Mouse (Mus musculus): ENCODE measurements at regions not wholly inside any gene's neighbourhood (a gene's known extent, or its start where the extent isn't known, plus 50 kb on each side); places are given as distances from the start of the nearest gene placed in this dataset.

- peak overlapping the region in 1 of 2 experiments; percentile 31; a peak in 1 of 4 replicates for H3K4me3 ChIP-seq (ENCODE audit: control insufficient read depth in 1 of 2, insufficient read depth in 1 of 2, low read depth in 2 of 2, low read length in 2 of 2)
- H3K4me1 ChIP-seq (ENCODE audit: control insufficient read depth in 1 of 2, insufficient read depth in 2 of 2, low read length in 2 of 2), result no peaks in the 10 kb centered on the region
Observed at GRCm38 (mm10) chr2:161164320-161164719, 55.4 kb upstream of the Chd6 start.

More at GRCm38 (mm10) chr2:161164320-161164719, 55.4 kb upstream of the Chd6 start:
- Histone ChIP-seq H3K27ac (ENCODE audit: control insufficient read depth, low read depth, low read length) (no peak overlapping the region), H3K79me2 (ENCODE audit: control insufficient read depth, insufficient read depth, low read length, poor library complexity) (no peaks in the 10 kb centered on the region), H3K9ac (ENCODE audit: control insufficient read depth, low read depth, low read length, poor library complexity, severe bottlenecking) (no peak overlapping the region), H3K9me3 (replicated peaks; ENCODE audit: insufficient read depth, low read length) (no peaks in the 10 kb centered on the region), H3K27me3 (ENCODE audit: control insufficient read depth in 1 of 2, insufficient read depth in 2 of 2, low read length in 2 of 2) (no peaks in the 10 kb centered on the region), H3K36me3 (ENCODE audit: control insufficient read depth in 1 of 2, insufficient read depth in 2 of 2, low read length in 2 of 2) (no peaks in the 10 kb centered on the region)
- TF ChIP-seq TBP (IDR thresholded peaks at IDR 0.05; ENCODE audit: low read depth, low read length) (0 out of 2 replicates have a peak, but pooled peaks have one; percentile 18), POLR2AphosphoS5 (IDR thresholded peaks at IDR 0.05; ENCODE audit: borderline replicate concordance, low read depth, low read length) (no peak), MEF2A (IDR thresholded peaks at IDR 0.05; ENCODE audit: extremely low read depth, insufficient replicate concordance, low read depth, low read length, poor library complexity, severe bottlenecking) (no peak), MAFK (IDR thresholded peaks at IDR 0.05; ENCODE audit: borderline replicate concordance, low read depth, low read length) (no peak), ELF1 (IDR thresholded peaks at IDR 0.05; ENCODE audit: low read depth, low read length) (0 out of 2 replicates have a peak, but pooled peaks have one; percentile 6)
- peak; percentile 67 for DNase-seq (ENCODE audit: low read depth, low spot score)
